Mouse (Mus musculus) megakaryocyte-erythroid progenitor cell, adult 5-6 weeks (primary cell): ENCODE measurements around the gene Olfr671. TPM values are rescaled to one million over a fixed set of nuclear protein-coding genes. Genes with fewer than 3 reads are reported as not detected.
"Not testable (repeated sequence)": the region's sequence is repeated elsewhere in the genome, so short reads cannot be mapped to it uniquely, and the experiment has no call there.

Experiments
- ATAC-seq: replicated peaks from 2 replicates; pipeline ENCODE4 v1.8.0; 2016; ENCODE audit warnings: mild to moderate bottlenecking, inconsistent platforms; ENCODE audit not compliant: severe bottlenecking, poor library complexity, low FRiP score, low TSS enrichment
- total RNA-seq, 2 experiments: library from RNA; stranded (forward) in 1 of 2; stranded (reverse) in 1 of 2; fragments of 200-1000, 215-1000 nt in 1 of 2; fragments of >200 nt in 1 of 2; fragmentation: Nextera tagmentation in 1 of 2; gene quantifications; 2 replicates each; pipeline ENCODE4 v1.2.3; 2014 to 2017

Gene Olfr671
- total RNA-seq (2014; fragmentation: Nextera tagmentation) (not detected in 2 replicates), total RNA-seq (2017) (not detected in 2 replicates)

DNA sequence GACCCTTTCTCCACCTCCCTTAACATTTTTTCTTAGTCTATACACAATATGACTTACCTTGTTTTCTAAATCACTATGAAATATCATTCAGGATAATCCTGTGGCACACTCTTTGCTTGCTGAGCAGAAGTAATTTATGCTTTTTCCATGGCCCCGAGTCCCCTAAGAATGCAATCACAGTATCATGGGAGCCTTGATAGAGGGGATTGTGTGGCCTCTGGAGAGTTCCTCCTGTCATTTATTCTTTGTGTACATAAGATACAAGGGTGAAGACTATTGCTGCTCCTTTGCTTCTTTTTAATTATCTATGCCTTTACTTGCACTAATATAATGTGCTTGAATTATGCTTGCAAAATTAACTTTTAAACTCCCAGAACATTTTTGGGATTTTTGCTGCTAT lies at the start of gene Olfr671:
TSS of gene Olfr671 (minus strand) at position 101 of the 400 bp plus-strand sequence.
- no peak for ATAC-seq

DNA sequence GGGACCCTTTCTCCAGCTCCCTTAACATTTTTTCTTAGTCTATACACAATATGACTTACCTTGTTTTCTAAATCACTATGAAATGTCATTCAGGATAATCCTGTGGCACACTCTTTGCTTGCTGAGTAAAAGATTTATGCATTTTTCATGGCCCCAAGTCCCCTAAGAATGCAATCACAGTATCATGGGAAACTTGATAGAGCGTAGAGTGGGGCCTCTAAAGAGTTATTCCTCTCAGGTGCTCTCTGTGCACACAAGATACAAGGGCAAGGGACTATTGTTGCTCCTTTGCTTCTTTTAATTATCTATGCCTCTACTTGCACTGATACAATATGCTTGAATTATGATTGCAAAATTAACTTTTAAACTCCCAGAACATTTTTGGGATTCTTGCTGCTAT lies 49.4 kb upstream of the Olfr671 start, which contains the start of gene Olfr675:
TSS of gene Olfr675 (minus strand) at position 101 of the 400 bp plus-strand sequence.
- no peak for ATAC-seq

DNA sequence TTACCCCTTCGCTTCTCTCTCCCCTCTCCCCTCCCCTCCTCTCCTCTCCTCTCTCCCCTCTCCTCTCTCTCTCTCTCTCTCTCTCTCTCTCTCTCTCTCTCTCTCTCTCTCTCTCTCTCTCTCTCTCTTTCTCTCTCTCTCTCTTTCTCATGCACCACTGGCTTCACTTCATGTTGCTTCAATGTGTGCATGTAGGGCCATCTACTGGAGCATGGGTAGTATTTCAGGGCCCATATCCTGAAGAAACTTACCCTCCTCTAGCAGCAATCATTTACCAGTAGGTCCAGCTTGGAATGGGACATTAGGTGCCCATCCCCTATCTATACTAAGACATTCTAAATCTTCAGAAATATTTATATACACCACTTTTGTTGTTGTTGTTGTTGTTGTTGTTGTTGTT lies 43.6 kb upstream of the Olfr671 start:
- ATAC-seq, result no peak

DNA sequence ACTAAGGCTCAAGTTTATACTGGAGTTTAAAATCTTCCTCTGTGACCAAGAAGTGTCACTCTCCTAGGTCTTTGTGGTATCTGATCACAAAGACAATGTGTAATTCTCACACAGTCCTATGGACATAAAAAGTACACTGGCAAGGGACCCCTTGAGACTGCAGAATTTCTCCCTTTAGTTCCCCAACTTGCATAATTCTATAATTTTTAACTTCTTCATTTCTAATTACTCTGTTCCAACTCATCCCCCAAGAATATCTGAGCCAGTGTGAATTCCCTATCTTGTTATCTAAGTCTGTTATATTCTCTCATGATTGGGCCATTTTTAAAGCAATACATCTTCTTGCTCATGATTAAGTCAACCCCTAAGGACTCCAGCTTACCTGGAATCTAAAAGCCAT lies 23.0 kb upstream of the Olfr671 start, which contains the start of gene Olfr672:
TSS of gene Olfr672 (minus strand) at position 101 of the 400 bp plus-strand sequence.
- no peak for ATAC-seq

DNA sequence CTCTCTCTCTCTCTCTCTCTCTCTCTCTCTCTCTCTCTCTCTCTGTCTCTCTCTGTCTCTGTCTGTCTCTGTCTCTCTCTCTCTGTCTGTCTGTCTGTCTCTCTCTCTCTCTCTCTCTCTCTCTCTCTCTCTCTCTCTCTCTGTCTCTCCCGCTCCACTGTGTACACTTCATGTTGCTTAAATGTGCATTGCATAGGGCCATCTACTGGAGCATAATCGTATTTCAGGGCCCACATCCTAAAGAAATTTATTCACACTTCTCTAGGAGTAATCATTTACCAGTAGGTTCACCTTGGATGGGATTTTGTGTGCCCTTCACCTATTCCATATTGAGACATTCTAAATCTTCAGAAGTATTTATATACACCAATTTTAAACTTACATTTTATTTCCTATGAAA lies 6.4 kb downstream of the Olfr671 start:
- not testable (repeated sequence) for ATAC-seq

DNA sequence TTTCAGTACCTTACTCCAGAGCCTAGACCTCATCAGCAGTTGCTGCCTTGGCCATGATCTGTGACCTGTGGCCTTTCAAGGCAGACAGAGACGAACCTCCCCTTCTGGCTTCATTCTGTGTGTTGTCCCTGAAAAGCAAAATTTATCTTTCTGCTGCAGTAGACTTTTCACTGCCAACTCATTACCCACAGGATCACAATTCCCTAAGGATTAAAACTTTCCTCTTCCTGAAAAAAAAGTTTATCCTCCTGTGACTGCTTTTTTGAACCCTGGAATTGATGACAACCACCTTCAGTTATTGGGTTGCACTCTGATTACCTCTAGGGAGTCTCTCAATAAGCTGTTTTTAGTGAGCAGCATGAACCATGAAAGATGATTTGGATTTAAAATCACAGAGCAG lies 16.4 kb downstream of the Olfr671 start, which contains the start of gene Olfr670:
TSS of gene Olfr670 (minus strand) at position 101 of the 400 bp plus-strand sequence.
- ATAC-seq, result no peak

DNA sequence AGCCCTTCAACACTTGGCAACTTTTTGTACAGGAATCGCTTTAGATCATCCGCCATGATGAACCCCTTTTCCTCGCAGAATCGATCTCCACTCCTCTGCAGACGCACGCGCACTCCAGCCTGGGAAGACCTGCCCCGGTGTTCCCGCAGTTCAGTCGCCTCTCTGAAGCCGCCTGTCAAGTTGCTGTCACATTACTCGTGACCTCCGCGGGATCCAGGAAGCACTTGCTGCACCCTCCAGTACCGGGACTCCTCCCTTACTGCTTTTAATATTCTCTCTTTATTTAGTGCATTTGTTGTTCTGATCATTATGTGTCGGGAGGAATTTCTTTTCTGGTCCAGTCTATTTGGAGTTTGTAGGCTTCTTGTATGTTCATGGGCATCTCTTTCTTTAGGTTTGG lies 28.7 kb downstream of the Olfr671 start:
- peak; percentile 90 for ATAC-seq

DNA sequence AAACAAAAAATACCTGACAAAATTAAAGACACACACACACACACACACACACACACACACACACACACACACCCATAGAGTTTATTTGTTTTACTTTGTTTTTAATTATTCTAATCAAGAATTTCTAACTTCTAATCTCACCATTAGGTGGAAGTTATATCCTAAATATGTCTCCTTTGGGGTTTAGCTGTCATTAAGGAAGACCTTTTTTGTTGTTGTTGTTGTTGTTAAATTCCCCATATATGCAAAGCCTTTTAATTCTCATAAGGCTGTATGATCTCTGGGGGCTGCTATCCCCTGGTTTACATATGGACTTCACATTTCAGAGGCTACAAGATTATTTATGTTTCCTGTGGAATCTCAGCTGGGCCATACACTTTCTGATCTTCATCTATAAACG lies 45.0 kb downstream of the Olfr671 start, which contains the start of gene Olfr669:
TSS of gene Olfr669 (plus strand) at position 301 of the 400 bp plus-strand sequence.
- no peak for ATAC-seq

DNA sequence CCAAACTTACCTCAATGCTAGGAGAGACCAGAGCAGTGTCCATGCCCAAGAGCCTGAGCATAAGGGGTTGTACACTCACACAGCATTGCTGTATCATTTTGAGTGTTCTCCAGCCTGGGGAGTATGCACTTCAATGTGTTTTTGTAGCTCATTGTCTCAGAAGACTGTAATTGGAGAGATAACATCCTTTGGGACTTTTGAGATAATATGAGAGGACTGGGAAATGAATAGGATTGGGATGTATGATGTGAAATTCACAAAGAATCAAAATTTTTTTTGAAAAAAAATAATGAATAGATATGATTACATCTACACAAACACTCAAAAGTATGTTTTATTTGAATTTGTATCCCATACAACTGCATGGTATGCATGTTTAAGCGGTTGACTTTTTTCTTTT lies 51.0 kb downstream of the Olfr671 start, which contains the start of gene Olfr668:
TSS of gene Olfr668 (minus strand) at position 101 of the 400 bp plus-strand sequence.
- ATAC-seq, result no peak

Other genes starting within 250 kb of the Olfr671 start
- not detected in 2 replicates for gene Usp17le, start 201.7 kb downstream of the Olfr671 start, total RNA-seq (2014; fragmentation: Nextera tagmentation)
- not detected in 2 replicates for gene Usp17le, start 201.7 kb downstream of the Olfr671 start, total RNA-seq (2017)
- not detected in 2 replicates for gene Usp17lb, start 136.5 kb downstream of the Olfr671 start, total RNA-seq (2014; fragmentation: Nextera tagmentation)
- gene Usp17lb, start 136.5 kb downstream of the Olfr671 start, total RNA-seq (2017), result not detected in 2 replicates
- not detected in 2 replicates for gene Usp17la, start 122.1 kb downstream of the Olfr671 start, total RNA-seq (2014; fragmentation: Nextera tagmentation)
- gene Usp17la, start 122.1 kb downstream of the Olfr671 start, total RNA-seq (2017), result not detected in 2 replicates
- not detected in 2 replicates for gene Olfr665, start 101.1 kb downstream of the Olfr671 start, total RNA-seq (2014; fragmentation: Nextera tagmentation)
- not detected in 2 replicates for gene Olfr665, start 101.1 kb downstream of the Olfr671 start, total RNA-seq (2017)
- not detected in 2 replicates for gene Olfr666, start 83.2 kb downstream of the Olfr671 start, total RNA-seq (2014; fragmentation: Nextera tagmentation)
- gene Olfr666, start 83.2 kb downstream of the Olfr671 start, total RNA-seq (2017), result not detected in 2 replicates
- gene Olfr667, start 57.6 kb downstream of the Olfr671 start, total RNA-seq (2014; fragmentation: Nextera tagmentation), result not detected in 2 replicates
- not detected in 2 replicates for gene Olfr667, start 57.6 kb downstream of the Olfr671 start, total RNA-seq (2017)
- gene Olfr668, start 51.1 kb downstream of the Olfr671 start, total RNA-seq (2014; fragmentation: Nextera tagmentation), result not detected in 2 replicates
- gene Olfr668, start 51.1 kb downstream of the Olfr671 start, total RNA-seq (2017), result not detected in 2 replicates
- gene Olfr669, start 44.9 kb downstream of the Olfr671 start, total RNA-seq (2014; fragmentation: Nextera tagmentation), result not detected in 2 replicates
- gene Olfr669, start 44.9 kb downstream of the Olfr671 start, total RNA-seq (2017), result not detected in 2 replicates
- not detected in 2 replicates for gene Olfr670, start 16.5 kb downstream of the Olfr671 start, total RNA-seq (2014; fragmentation: Nextera tagmentation)
- not detected in 2 replicates for gene Olfr670, start 16.5 kb downstream of the Olfr671 start, total RNA-seq (2017)
- not detected in 2 replicates for gene Olfr672, start 22.9 kb upstream of the Olfr671 start, total RNA-seq (2014; fragmentation: Nextera tagmentation)
- gene Olfr672, start 22.9 kb upstream of the Olfr671 start, total RNA-seq (2017), result not detected in 2 replicates
- not detected in 2 replicates for gene Olfr675, start 49.3 kb upstream of the Olfr671 start, total RNA-seq (2014; fragmentation: Nextera tagmentation)
- not detected in 2 replicates for gene Olfr675, start 49.3 kb upstream of the Olfr671 start, total RNA-seq (2017)
- gene Olfr676, start 53.6 kb upstream of the Olfr671 start, total RNA-seq (2014; fragmentation: Nextera tagmentation), result not detected in 2 replicates
- gene Olfr676, start 53.6 kb upstream of the Olfr671 start, total RNA-seq (2017), result not detected in 2 replicates
- gene Olfr677, start 72.2 kb upstream of the Olfr671 start, total RNA-seq (2014; fragmentation: Nextera tagmentation), result not detected in 2 replicates
- not detected in 2 replicates for gene Olfr677, start 72.2 kb upstream of the Olfr671 start, total RNA-seq (2017)
- gene Olfr678, start 85.3 kb upstream of the Olfr671 start, total RNA-seq (2014; fragmentation: Nextera tagmentation), result not detected in 2 replicates
- not detected in 2 replicates for gene Olfr678, start 85.3 kb upstream of the Olfr671 start, total RNA-seq (2017)
- gene Olfr679, start 102.1 kb upstream of the Olfr671 start, total RNA-seq (2014; fragmentation: Nextera tagmentation), result not detected in 2 replicates
- not detected in 2 replicates for gene Olfr679, start 102.1 kb upstream of the Olfr671 start, total RNA-seq (2017)
- not detected in 2 replicates for gene Olfr680-ps1, start 113.7 kb upstream of the Olfr671 start, total RNA-seq (2014; fragmentation: Nextera tagmentation)
- gene Olfr680-ps1, start 113.7 kb upstream of the Olfr671 start, total RNA-seq (2017), result not detected in 2 replicates
- gene Olfr681, start 137.7 kb upstream of the Olfr671 start, total RNA-seq (2014; fragmentation: Nextera tagmentation), result not detected in 2 replicates
- not detected in 2 replicates for gene Olfr681, start 137.7 kb upstream of the Olfr671 start, total RNA-seq (2017)
- gene Olfr683, start 167.9 kb upstream of the Olfr671 start, total RNA-seq (2014; fragmentation: Nextera tagmentation), result not detected in 2 replicates
- gene Olfr683, start 167.9 kb upstream of the Olfr671 start, total RNA-seq (2017), result not detected in 2 replicates
- not detected in 2 replicates for gene Olfr684, start 184.5 kb upstream of the Olfr671 start, total RNA-seq (2014; fragmentation: Nextera tagmentation)
- not detected in 2 replicates for gene Olfr684, start 184.5 kb upstream of the Olfr671 start, total RNA-seq (2017)
- gene Olfr685, start 206.9 kb upstream of the Olfr671 start, total RNA-seq (2014; fragmentation: Nextera tagmentation), result not detected in 2 replicates
- gene Olfr685, start 206.9 kb upstream of the Olfr671 start, total RNA-seq (2017), result not detected in 2 replicates
- not detected in 2 replicates for gene Olfr686, start 228.4 kb upstream of the Olfr671 start, total RNA-seq (2014; fragmentation: Nextera tagmentation)
- not detected in 2 replicates for gene Olfr686, start 228.4 kb upstream of the Olfr671 start, total RNA-seq (2017)